In genomic region chr2:166655727-166656520, GRCm38 (mm10) we compare ENCODE assay signal across 9 mouse cellular contexts. TPM values are rescaled to one million over a fixed set of nuclear protein-coding genes. Genes with fewer than 3 reads are reported as not detected.
A peak's percentile ranks its signal among the peaks of the same experiment; 100 is the strongest.
DNase-seq lines count a peak whose midpoint lies in the region; ATAC-seq and TF ChIP-seq lines count a peak whose summit lies in the region.
"Had no signal": no experiment of that assay in that cellular context is flagged by ENCODE, and none has a peak within 500 bp of the region (broad histone marks: within the 10 kb centered on the region; RNA-seq: fewer than 3 reads in every experiment).

No protein-coding gene starts in this region.

- peaks cover 42% of the 10 kb centered on the region for H3K4me1 ChIP-seq in heart, embryonic 15.5 days (replicated peaks)
- peaks cover 22% of the 10 kb centered on the region for H3K4me1 ChIP-seq in embryonic facial prominence, embryonic 15.5 days
- H3K4me1 ChIP-seq in liver, adult 2 months (ENCODE audit: control insufficient read depth, insufficient read depth, low read length) = peaks cover 16% of the 10 kb centered on the region

- peak overlapping the region; percentile 1; the same call in 1 of the 2 replicates for H3K4me2 ChIP-seq in heart, embryonic 15.5 days
- H3K4me2 ChIP-seq in embryonic facial prominence, embryonic 15.5 days (replicated peaks) = no peak overlapping the region

- H3K9me3 ChIP-seq in heart, embryonic 15.5 days (replicated peaks) = no peaks in the 10 kb centered on the region
- H3K9me3 ChIP-seq in embryonic facial prominence, embryonic 15.5 days (replicated peaks) = no peaks in the 10 kb centered on the region

- H3K27ac ChIP-seq in heart, embryonic 15.5 days = peak overlapping the region; percentile 71
- 0 out of 2 replicates have a peak overlapping the region, but pooled peaks have one; percentile 44 for H3K27ac ChIP-seq in embryonic facial prominence, embryonic 15.5 days (replicated peaks)
- H3K27ac ChIP-seq in liver, adult 2 months (replicated peaks; ENCODE audit: insufficient read depth, low read depth, low read length) = no peak overlapping the region

- no peak overlapping the region for H3K9ac ChIP-seq in heart, embryonic 15.5 days
- no peak overlapping the region for H3K9ac ChIP-seq in embryonic facial prominence, embryonic 15.5 days
- H3K9ac ChIP-seq in liver, adult 2 months (ENCODE audit: low read depth, low read length) = no peak overlapping the region

- no peak for TF ChIP-seq CTCF in liver, adult 2 months (IDR thresholded peaks at IDR 0.05; ENCODE audit: low read depth, low read length)

- 45% methylated on average over 11 of the region's 11 CpGs for WGBS in heart, embryonic 15.5 days
- 55% methylated on average over 11 of the region's 11 CpGs for whole genome bisulfite sequencing in embryonic facial prominence, embryonic 15.5 days
- WGBS in liver, adult 2 months = 35% methylated on average over 11 of the region's 11 CpGs

- no peaks in the 10 kb centered on the region for H3K79me2 ChIP-seq in liver, adult 2 months (ENCODE audit: control insufficient read depth, insufficient read depth, low read length)

- no peaks in the 10 kb centered on the region for H3K27me3 ChIP-seq in heart, embryonic 15.5 days
- H3K27me3 ChIP-seq in embryonic facial prominence, embryonic 15.5 days = no peaks in the 10 kb centered on the region
- H3K27me3 ChIP-seq in liver, adult 2 months (ENCODE audit: control insufficient read depth, insufficient read depth, low read length) = no peaks in the 10 kb centered on the region

- DNase-seq in heart, adult 11 months = no peak
- peak; percentile 64 for DNase-seq in liver, adult 2 months (ENCODE audit: extremely low read depth, low read depth, low spot score)
- DNase-seq in monocyte, adult 2 months (ENCODE audit: low read depth in 1 of 2, low spot score in 2 of 2) = peak; percentile 44 to 48
- no peak for DNase-seq in left cerebral cortex, postnatal 14 days (ENCODE audit: low spot score in 2 of 2)
- no peak for DNase-seq in layer of hippocampus, postnatal 10 days (ENCODE audit: low spot score in 2 of 2)

- H3K36me3 ChIP-seq in heart, embryonic 15.5 days = no peaks in the 10 kb centered on the region
- no peaks in the 10 kb centered on the region for H3K36me3 ChIP-seq in embryonic facial prominence, embryonic 15.5 days
- no peaks in the 10 kb centered on the region for H3K36me3 ChIP-seq in liver, adult 2 months (ENCODE audit: control insufficient read depth, insufficient read depth, low read length)

- no peak for ATAC-seq in heart, embryonic 15.5 days (replicated peaks; ENCODE audit: insufficient number of reproducible peaks, insufficient read depth, low FRiP score, low read depth)
- no peak for ATAC-seq in embryonic facial prominence, embryonic 15.5 days (ENCODE audit: insufficient number of reproducible peaks, low FRiP score, low TSS enrichment, low read depth)
- ATAC-seq in cerebellum, adult (ENCODE audit: insufficient number of reproducible peaks, low FRiP score, low TSS enrichment) = no peak

- intact Hi-C loops in left cerebral cortex, postnatal 14 days (cut with DNase I) = no loop called here

- no peak for TF ChIP-seq POLR2A in liver, adult 2 months (IDR thresholded peaks at IDR 0.05; ENCODE audit: extremely low read depth, insufficient read depth, low read length)

- no peak overlapping the region for H3K4me3 ChIP-seq in heart, embryonic 15.5 days
- no peak overlapping the region for H3K4me3 ChIP-seq in embryonic facial prominence, embryonic 15.5 days (replicated peaks)
- no peak overlapping the region for H3K4me3 ChIP-seq in liver, adult 2 months (ENCODE audit: insufficient read depth, low read depth, low read length)
- H3K4me3 ChIP-seq: left cerebral cortex, adult 2 months had no signal

RNA-seq across cellular contexts. Expression of gene Prex1, which starts 57.7 kb away (rescaled TPM):
- polyA plus RNA-seq in heart, embryonic 15.5 days (2015; fragmentation: Nextera tagmentation; extraction: Ambion mirVana) = 6.1 and 10.9 TPM in 2 replicates
- 25.5 and 28.0 TPM in 2 replicates for polyA plus RNA-seq in embryonic facial prominence, embryonic 15.5 days (2015; fragmentation: Nextera tagmentation; extraction: Ambion mirVana)
- 2.0 and 3.0 TPM in 2 replicates for total RNA-seq in liver, adult 2 months (2014; rRNA removed)
- polyA plus RNA-seq in liver, adult 2 months (2012; rRNA removed) = 4.6 and 5.6 TPM in 2 replicates
- total RNA-seq in left cerebral cortex, postnatal 14 days (2021) = 100 to 1,000 TPM; 119 to 132 TPM
- 10 to 100 TPM; 76.6 to 86.9 TPM for total RNA-seq in layer of hippocampus, postnatal 10 days (2021)

Comparison
In these comparisons a context has a peak if more than half of its experiments do, and no peak if none do; other contexts are left out.
1. DNase-seq: peak in liver, adult 2 months (single experiment) and monocyte, adult 2 months (2 of 2); none in heart, adult 11 months (single experiment), left cerebral cortex, postnatal 14 days (0 of 2) and layer of hippocampus, postnatal 10 days (0 of 2).
2. RNA of gene Prex1, which starts 57.7 kb away (total RNA-seq): 119 to 132 TPM in left cerebral cortex, postnatal 14 days and 76.6 to 86.9 TPM in layer of hippocampus, postnatal 10 days; 2.0 to 3.0 TPM in liver, adult 2 months; every median in the first group is over 10 times any median in the second.